Mouse (Mus musculus): ENCODE data around the gene Ttll11. TPM values are rescaled to one million over a fixed set of nuclear protein-coding genes. Genes with fewer than 3 reads are reported as not detected.

The Ttll11 gene
- polyA plus RNA-seq, 1 experiment from 2014 or later = 3.0 TPM

DNA sequence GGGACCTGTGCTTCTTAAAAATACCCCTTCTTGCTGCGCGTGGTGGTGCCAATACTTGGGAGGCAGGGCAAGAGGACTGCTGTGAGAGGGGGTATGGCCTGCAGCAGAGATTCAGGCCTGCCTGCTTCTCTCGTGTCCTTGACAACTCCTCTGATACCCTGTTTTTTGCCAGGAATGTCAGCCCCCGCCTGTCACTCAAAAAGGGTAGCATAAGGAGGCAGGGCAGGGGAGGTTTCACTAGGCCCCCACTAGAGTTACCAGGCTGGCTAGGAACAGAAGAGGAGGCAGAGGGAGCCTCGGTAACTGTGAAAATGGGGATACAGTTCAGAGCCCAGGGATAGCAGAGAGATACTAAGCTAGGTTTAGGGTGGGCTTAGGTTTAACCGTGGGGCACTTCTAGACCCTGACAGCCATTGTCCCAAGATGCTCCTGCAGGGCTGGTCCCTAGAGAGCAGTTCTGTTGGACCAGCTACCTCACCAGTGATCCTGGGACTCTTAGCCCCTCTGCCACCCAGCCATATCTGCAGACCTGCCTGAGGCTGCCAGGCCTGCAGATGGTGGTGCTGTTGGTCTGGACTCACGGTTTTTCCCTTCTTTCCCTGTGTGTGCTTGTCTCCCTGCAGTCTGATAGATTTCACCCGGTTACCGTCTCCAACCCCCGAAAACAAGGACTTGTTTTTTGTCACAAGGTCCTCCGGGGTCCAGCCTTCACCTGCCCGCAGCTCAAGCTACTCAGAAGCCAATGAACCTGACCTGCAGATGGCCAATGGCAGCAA lies 260.3 kb downstream of the Ttll11 start:
- DNase-seq (ENCODE audit: low spot score, missing footprints) (no peak), ATAC-seq (ENCODE audit: low FRiP score) (no peak)
- no peak overlapping the region for H3K4me3 ChIP-seq (ENCODE audit: low read depth, low read length)
- no peaks in the 10 kb centered on the region for H3K4me1 ChIP-seq (ENCODE audit: control insufficient read depth, insufficient read depth, low read length)
- no peaks in the 10 kb centered on the region for H3K9me3 ChIP-seq (ENCODE audit: control insufficient read depth, low read length)
- H3K27me3 ChIP-seq (ENCODE audit: control insufficient read depth, insufficient read depth, low read length) = no peaks in the 10 kb centered on the region
- peaks cover 45% of the 10 kb centered on the region for H3K36me3 ChIP-seq (ENCODE audit: control insufficient read depth, insufficient read depth, low read length)
- no peak overlapping the region for H3K27ac ChIP-seq (ENCODE audit: low read depth, low read length)
- H3K4me2 ChIP-seq = no peak overlapping the region
- no peak overlapping the region for H3K9ac ChIP-seq (ENCODE audit: low read length)
- 91% methylated on average over 12 of the region's 12 CpGs for WGBS

DNA sequence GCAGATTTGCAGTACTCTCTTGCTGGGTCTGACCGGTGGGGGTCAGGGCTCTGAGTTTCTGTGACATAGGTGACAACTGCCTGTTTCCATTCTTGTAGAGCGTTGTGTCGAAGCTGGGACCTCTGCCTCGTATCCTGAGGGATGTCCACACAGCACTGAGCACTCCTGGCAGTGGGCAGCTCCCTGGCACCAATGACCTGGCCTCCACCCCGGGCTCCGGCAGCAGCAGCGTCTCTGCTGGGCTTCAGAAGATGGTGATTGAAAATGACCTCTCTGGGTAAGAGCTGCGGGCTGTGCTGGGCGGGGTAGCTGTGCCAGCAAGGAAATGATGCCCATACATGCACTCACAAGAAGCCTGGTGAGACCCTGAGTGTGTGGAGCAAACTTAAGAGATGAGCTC lies 261.1 kb downstream of the Ttll11 start:
- ATAC-seq (ENCODE audit: low FRiP score) = no peak
- Histone ChIP-seq H3K27ac (ENCODE audit: low read depth, low read length) (no peak overlapping the region), H3K4me2 (no peak overlapping the region), H3K27me3 (ENCODE audit: control insufficient read depth, insufficient read depth, low read length) (no peaks in the 10 kb centered on the region), H3K36me3 (ENCODE audit: control insufficient read depth, insufficient read depth, low read length) (peaks cover 48% of the 10 kb centered on the region), H3K4me1 (ENCODE audit: control insufficient read depth, insufficient read depth, low read length) (no peaks in the 10 kb centered on the region), H3K9me3 (ENCODE audit: control insufficient read depth, low read length) (no peaks in the 10 kb centered on the region), H3K4me3 (ENCODE audit: low read depth, low read length) (no peak overlapping the region), H3K9ac (ENCODE audit: low read length) (no peak overlapping the region)
- DNase-seq (ENCODE audit: low spot score, missing footprints) = no peak
- 97% methylated on average over 9 of the region's 9 CpGs for WGBS

GRCm38 (mm10) chr2:35718003-35718500 lies 261.7 kb downstream of the Ttll11 start:
- Histone ChIP-seq H3K9me3 (ENCODE audit: control insufficient read depth, low read length) (no peaks in the 10 kb centered on the region), H3K4me1 (ENCODE audit: control insufficient read depth, insufficient read depth, low read length) (no peaks in the 10 kb centered on the region), H3K27ac (ENCODE audit: low read depth, low read length) (no peak overlapping the region), H3K4me3 (ENCODE audit: low read depth, low read length) (no peak overlapping the region), H3K9ac (ENCODE audit: low read length) (no peak overlapping the region), H3K36me3 (ENCODE audit: control insufficient read depth, insufficient read depth, low read length) (peaks cover 47% of the 10 kb centered on the region), H3K4me2 (no peak overlapping the region), H3K27me3 (ENCODE audit: control insufficient read depth, insufficient read depth, low read length) (no peaks in the 10 kb centered on the region)
- no peak for ATAC-seq (ENCODE audit: low FRiP score)
- 90% methylated on average over 5 of the region's 5 CpGs for WGBS
- no peak for DNase-seq (ENCODE audit: low spot score, missing footprints)

DNA sequence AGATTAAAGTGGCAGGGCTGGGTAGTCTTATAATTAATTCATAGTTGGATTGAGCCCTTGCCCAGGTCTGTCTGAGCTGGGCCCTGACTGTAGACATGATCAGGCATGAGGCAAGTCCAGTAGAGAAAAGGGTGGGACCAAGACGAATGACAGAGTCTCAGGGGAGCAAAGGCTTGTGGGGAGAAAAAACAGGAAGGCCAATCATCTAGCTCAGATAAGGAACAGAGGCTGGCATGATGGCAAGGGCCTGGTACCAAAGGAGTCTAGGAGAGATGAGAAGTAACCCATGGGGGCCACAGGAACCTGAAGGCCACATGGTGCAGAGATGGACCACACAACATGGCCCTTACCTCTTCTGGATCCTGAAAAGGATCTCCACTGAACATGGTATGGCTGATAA lies 263.5 kb downstream of the Ttll11 start:
- peaks cover 36% of the 10 kb centered on the region for H3K36me3 ChIP-seq (ENCODE audit: control insufficient read depth, insufficient read depth, low read length)
- no peak for ATAC-seq (ENCODE audit: low FRiP score)
- WGBS = 83% methylated on average over 1 of the region's 1 CpGs

GRCm38 (mm10) chr2:35715485-35715884 lies 264.2 kb downstream of the Ttll11 start:
- H3K27me3 ChIP-seq (ENCODE audit: control insufficient read depth, insufficient read depth, low read length) = no peaks in the 10 kb centered on the region
- H3K4me3 ChIP-seq (ENCODE audit: low read depth, low read length) = no peak overlapping the region
- 92% methylated on average over 3 of the region's 3 CpGs for WGBS
- H3K4me2 ChIP-seq = no peak overlapping the region
- no peak overlapping the region for H3K27ac ChIP-seq (ENCODE audit: low read depth, low read length)
- H3K4me1 ChIP-seq (ENCODE audit: control insufficient read depth, insufficient read depth, low read length) = no peaks in the 10 kb centered on the region
- peaks cover 32% of the 10 kb centered on the region for H3K36me3 ChIP-seq (ENCODE audit: control insufficient read depth, insufficient read depth, low read length)
- no peak overlapping the region for H3K9ac ChIP-seq (ENCODE audit: low read length)
- no peak for ATAC-seq (ENCODE audit: low FRiP score)
- H3K9me3 ChIP-seq (ENCODE audit: control insufficient read depth, low read length) = no peaks in the 10 kb centered on the region
- no peak for DNase-seq (ENCODE audit: low spot score, missing footprints)

More for the DNA sequence above, 263.5 kb downstream of the Ttll11 start:
- DNase-seq (ENCODE audit: low spot score, missing footprints) = no peak
- Histone ChIP-seq H3K4me2 (no peak overlapping the region), H3K4me3 (ENCODE audit: low read depth, low read length) (no peak overlapping the region), H3K9me3 (ENCODE audit: control insufficient read depth, low read length) (no peaks in the 10 kb centered on the region), H3K27me3 (ENCODE audit: control insufficient read depth, insufficient read depth, low read length) (no peaks in the 10 kb centered on the region), H3K4me1 (ENCODE audit: control insufficient read depth, insufficient read depth, low read length) (no peaks in the 10 kb centered on the region), H3K9ac (ENCODE audit: low read length) (no peak overlapping the region), H3K27ac (ENCODE audit: low read depth, low read length) (no peak overlapping the region)

- 88% methylated on average over 8 of the region's 8 CpGs for WGBS
- H3K4me3 ChIP-seq (ENCODE audit: low read depth, low read length) = no peak overlapping the region
- DNase-seq (ENCODE audit: low spot score, missing footprints) = no peak
- no peak for ATAC-seq (ENCODE audit: low FRiP score)
- peaks cover 28% of the 10 kb centered on the region for H3K36me3 ChIP-seq (ENCODE audit: control insufficient read depth, insufficient read depth, low read length)
- no peaks in the 10 kb centered on the region for H3K27me3 ChIP-seq (ENCODE audit: control insufficient read depth, insufficient read depth, low read length)
- no peaks in the 10 kb centered on the region for H3K4me1 ChIP-seq (ENCODE audit: control insufficient read depth, insufficient read depth, low read length)
- no peak overlapping the region for H3K4me2 ChIP-seq
- no peaks in the 10 kb centered on the region for H3K9me3 ChIP-seq (ENCODE audit: control insufficient read depth, low read length)
- H3K27ac ChIP-seq (ENCODE audit: low read depth, low read length) = no peak overlapping the region
- H3K9ac ChIP-seq (ENCODE audit: low read length) = no peak overlapping the region
Measured at GRCm38 (mm10) chr2:35714742-35715167, 265.0 kb downstream of the Ttll11 start.

DNA sequence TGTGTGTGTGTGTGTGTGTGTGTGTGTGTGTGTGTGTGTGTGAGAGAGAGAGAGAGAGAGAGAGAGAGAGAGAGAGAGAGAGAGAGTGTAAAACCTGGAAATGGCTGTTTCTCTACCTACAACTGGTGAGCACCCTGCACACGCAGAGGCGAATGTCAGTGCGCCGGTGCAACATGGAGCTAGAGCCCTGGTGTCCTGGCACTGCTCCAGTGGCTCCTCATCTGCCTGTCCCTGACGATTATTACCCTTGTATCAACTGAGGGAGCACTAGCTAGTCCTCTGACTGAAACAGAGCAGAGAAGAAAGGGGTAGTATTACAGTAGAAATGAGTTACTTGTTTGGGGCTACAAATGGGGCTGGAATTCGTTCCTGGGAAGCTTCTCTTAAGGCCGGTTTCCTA lies 266.3 kb downstream of the Ttll11 start:
- Histone ChIP-seq H3K27ac (ENCODE audit: low read depth, low read length) (no peak overlapping the region), H3K36me3 (ENCODE audit: control insufficient read depth, insufficient read depth, low read length) (peaks cover 22% of the 10 kb centered on the region), H3K4me1 (ENCODE audit: control insufficient read depth, insufficient read depth, low read length) (no peaks in the 10 kb centered on the region), H3K4me3 (ENCODE audit: low read depth, low read length) (no peak overlapping the region), H3K9ac (ENCODE audit: low read length) (no peak overlapping the region), H3K4me2 (no peak overlapping the region), H3K9me3 (ENCODE audit: control insufficient read depth, low read length) (no peaks in the 10 kb centered on the region), H3K27me3 (ENCODE audit: control insufficient read depth, insufficient read depth, low read length) (no peaks in the 10 kb centered on the region)
- no peak for DNase-seq (ENCODE audit: low spot score, missing footprints)
- WGBS = 91% methylated on average over 7 of the region's 7 CpGs
- ATAC-seq (ENCODE audit: low FRiP score) = no peak

DNA sequence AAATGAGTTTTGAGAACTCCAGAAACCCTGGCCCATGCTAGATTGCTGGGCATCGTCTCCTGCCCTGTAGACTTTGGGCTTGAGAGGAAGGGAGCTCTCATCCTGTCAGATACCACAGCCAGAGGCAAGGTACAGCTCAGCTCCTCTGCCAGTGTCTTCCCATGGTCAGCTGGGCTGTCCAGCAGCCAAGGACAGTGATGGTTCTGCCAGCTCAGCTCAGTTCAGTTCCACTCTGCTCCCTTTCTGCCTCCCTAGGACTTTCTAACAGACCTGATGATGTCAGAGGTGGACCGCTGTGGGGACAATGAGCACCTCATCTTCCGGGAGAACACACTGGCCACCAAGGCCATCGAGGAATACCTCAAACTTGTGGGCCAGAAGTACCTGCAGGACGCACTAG lies 267.1 kb downstream of the Ttll11 start:
- 95% methylated on average over 5 of the region's 5 CpGs for WGBS
- no peak overlapping the region for H3K4me2 ChIP-seq
- no peak overlapping the region for H3K9ac ChIP-seq (ENCODE audit: low read length)
- H3K4me1 ChIP-seq (ENCODE audit: control insufficient read depth, insufficient read depth, low read length) = no peaks in the 10 kb centered on the region
- DNase-seq (ENCODE audit: low spot score, missing footprints) (no peak), ATAC-seq (ENCODE audit: low FRiP score) (no peak)
- no peak overlapping the region for H3K27ac ChIP-seq (ENCODE audit: low read depth, low read length)
- H3K27me3 ChIP-seq (ENCODE audit: control insufficient read depth, insufficient read depth, low read length) = no peaks in the 10 kb centered on the region
- no peak overlapping the region for H3K4me3 ChIP-seq (ENCODE audit: low read depth, low read length)
- H3K9me3 ChIP-seq (ENCODE audit: control insufficient read depth, low read length) = no peaks in the 10 kb centered on the region
- peaks cover 20% of the 10 kb centered on the region for H3K36me3 ChIP-seq (ENCODE audit: control insufficient read depth, insufficient read depth, low read length)

DNA sequence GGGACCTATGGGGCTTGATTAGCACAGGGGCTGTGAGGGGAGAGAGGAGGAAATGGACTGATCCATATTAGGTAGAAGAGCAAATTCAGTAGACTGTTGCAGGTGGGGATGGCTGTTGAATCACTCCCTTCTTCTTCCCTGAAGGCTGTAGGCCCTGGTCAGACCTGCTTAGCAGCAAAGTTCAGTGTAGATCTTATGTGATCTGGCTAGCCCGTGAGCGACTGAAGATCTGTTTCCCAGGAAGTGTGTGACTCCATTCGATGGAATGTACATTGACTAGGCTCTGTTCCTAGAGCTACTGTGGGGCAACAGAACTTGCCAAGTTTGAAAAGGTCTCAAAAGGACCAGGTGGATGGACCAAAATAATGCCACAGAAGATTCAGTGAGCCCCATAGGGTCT lies 276.5 kb downstream of the Ttll11 start:
- Histone ChIP-seq H3K4me1 (ENCODE audit: control insufficient read depth, insufficient read depth, low read length) (peaks cover 14% of the 10 kb centered on the region), H3K9me3 (ENCODE audit: control insufficient read depth, low read length) (no peaks in the 10 kb centered on the region), H3K36me3 (ENCODE audit: control insufficient read depth, insufficient read depth, low read length) (no peaks in the 10 kb centered on the region), H3K4me3 (ENCODE audit: low read depth, low read length) (no peak overlapping the region), H3K4me2 (no peak overlapping the region), H3K27ac (ENCODE audit: low read depth, low read length) (no peak overlapping the region), H3K27me3 (ENCODE audit: control insufficient read depth, insufficient read depth, low read length) (no peaks in the 10 kb centered on the region), H3K9ac (ENCODE audit: low read length) (no peak overlapping the region)
- DNase-seq (ENCODE audit: low spot score, missing footprints) (no peak), ATAC-seq (ENCODE audit: low FRiP score) (no peak)
- 94% methylated on average over 3 of the region's 3 CpGs for WGBS
